Mouse (Mus musculus) neural tube, embryonic 11.5 days (tissue): ENCODE measurements around the gene Pax6. TPM values are rescaled to one million over a fixed set of nuclear protein-coding genes. Genes with fewer than 3 reads are reported as not detected.
A peak's percentile ranks its signal among the peaks of the same experiment; 100 is the strongest.

Source experiments
- ATAC-seq: fragments of 200-750 bp; cut with Nextera tagmentation; 2 replicates; pipeline ENCODE4 v1.8.0; 2017; ENCODE audit warnings: moderate number of reproducible peaks, mild to moderate bottlenecking, moderate TSS enrichment, moderate library complexity; ENCODE audit not compliant: insufficient read depth, low FRiP score, low TSS enrichment
- DNase-seq: peaks from one replicate; pipeline ENCODE4 v3.0.0-alpha.2; 2015; ENCODE audit warnings: low spot score
- H3K27ac ChIP-seq: fragments of 300-500 bp; sonication (generic); 2 replicates; pipeline ENCODE4 v1.5.1; 2014; ENCODE audit warnings: low read depth, mild to moderate bottlenecking, low read length
- H3K27me3 ChIP-seq: fragments of 300-500 bp; sonication (generic); 2 replicates; pipeline ENCODE4 v1.6.1; 2014; ENCODE audit warnings: mild to moderate bottlenecking, low read length, mixed read lengths; ENCODE audit not compliant: control insufficient read depth, insufficient read depth
- H3K36me3 ChIP-seq: fragments of 300-500 bp; sonication (generic); 2 replicates; pipeline ENCODE4 v1.6.1; 2014; ENCODE audit warnings: mild to moderate bottlenecking, low read length, moderate library complexity, mixed read lengths; ENCODE audit not compliant: control insufficient read depth, insufficient read depth
- H3K4me1 ChIP-seq: fragments of 300-500 bp; sonication (generic); 2 replicates; pipeline ENCODE4 v1.6.1; 2014; ENCODE audit warnings: low read length, mixed read lengths; ENCODE audit not compliant: control insufficient read depth, insufficient read depth
- H3K4me2 ChIP-seq: fragments of 300-500 bp; sonication (generic); 2 replicates; pipeline ENCODE4 v1.6.1; 2014; ENCODE audit warnings: low read depth, mild to moderate bottlenecking, moderate library complexity
- H3K4me3 ChIP-seq: fragments of 300-500 bp; sonication (generic); 2 replicates; pipeline ENCODE4 v1.5.1; 2014; ENCODE audit warnings: low read depth, low read length
- H3K9ac ChIP-seq: fragments of 300-500 bp; sonication (generic); 2 replicates; pipeline ENCODE4 v1.6.1; 2014; ENCODE audit warnings: mild to moderate bottlenecking, low read length
- H3K9me3 ChIP-seq: fragments of 300-500 bp; sonication (generic); 2 replicates; pipeline ENCODE4 v1.6.1; 2016; ENCODE audit warnings: low read length; ENCODE audit not compliant: control insufficient read depth
- WGBS: fragments of 180-500 bp; shearing (Covaris S2); extraction: QIAGEN DNeasy Blood & Tissue Kit; methylation state at CpG from one replicate; pipeline ENCODE4 v1.1.7; 2014; 5-methylcytosine and 5-hydroxymethylcytosine counted together
- polyA plus RNA-seq: library from polyadenylated mRNA; unstranded; fragments of >200 nt; fragmentation: Nextera tagmentation; extraction: Ambion mirVana; gene quantifications from 2 replicates; pipeline ENCODE4 v1.2.1, GENCODE M21; 2014

Gene Pax6
- polyA plus RNA-seq, 1 experiment from 2014 or later, result 28.2 TPM

DNA sequence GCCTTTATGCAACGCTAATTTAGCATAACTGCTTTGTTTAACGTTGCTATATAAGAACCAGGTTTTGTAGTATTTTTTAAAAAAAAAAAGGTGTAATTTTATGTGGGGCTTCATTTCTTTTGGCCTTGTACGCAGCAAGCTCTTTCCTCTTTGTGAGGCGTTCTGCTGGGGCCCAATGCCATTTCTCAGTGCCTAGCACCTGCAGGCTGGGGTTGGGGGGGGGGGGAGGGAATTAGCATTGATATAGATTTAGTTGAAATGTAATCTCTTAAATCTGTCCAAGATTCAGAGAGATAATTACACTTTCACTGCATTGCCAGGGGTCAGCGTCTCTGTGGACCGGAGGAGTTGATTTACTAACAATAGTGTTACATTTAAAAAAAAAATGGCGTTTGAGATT is 6.1 kb upstream of the Pax6 start:
- no peak overlapping the region for H3K4me2 ChIP-seq
- ATAC-seq, result no peak
- no peak overlapping the region for H3K27ac ChIP-seq
- H3K4me3 ChIP-seq, result no peak overlapping the region
- H3K9me3 ChIP-seq, result no peaks in the 10 kb centered on the region
- no peaks in the 10 kb centered on the region for H3K36me3 ChIP-seq
- H3K9ac ChIP-seq, result no peak overlapping the region
- DNase-seq, result no peak
- peaks cover 12% of the 10 kb centered on the region for H3K4me1 ChIP-seq
- peaks cover 84% of the 10 kb centered on the region for H3K27me3 ChIP-seq
- WGBS, result 3% methylated on average over 7 of the region's 7 CpGs

DNA sequence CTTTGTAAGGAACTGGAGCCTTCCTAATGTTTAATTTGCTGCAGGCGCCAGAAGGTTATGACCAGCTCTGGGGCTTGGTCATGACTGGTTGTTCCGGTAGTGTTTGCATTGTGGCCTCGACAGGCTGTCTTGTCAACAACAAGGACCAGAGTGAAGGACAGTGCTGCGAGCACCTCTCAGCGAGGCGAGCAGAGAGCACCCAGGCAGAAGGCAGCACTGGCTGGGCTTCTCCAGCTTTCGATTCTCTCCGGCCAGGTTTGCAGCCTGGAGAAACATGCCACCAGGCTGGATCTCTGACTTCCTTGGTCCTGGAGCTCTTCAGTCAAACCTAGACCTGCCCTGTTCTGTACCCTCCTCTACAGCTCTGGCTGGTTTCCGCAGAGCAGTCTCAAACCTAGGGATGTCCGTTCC is 5.6 kb upstream of the Pax6 start:
- DNase-seq, result peak; percentile 47
- no peak for ATAC-seq
- Histone ChIP-seq H3K4me3 (no peak overlapping the region), H3K27ac (no peak overlapping the region), H3K27me3 (peaks cover 89% of the 10 kb centered on the region), H3K36me3 (no peaks in the 10 kb centered on the region), H3K4me1 (peaks cover 12% of the 10 kb centered on the region), H3K4me2 (no peak overlapping the region), H3K9me3 (no peaks in the 10 kb centered on the region), H3K9ac (no peak overlapping the region)
- WGBS, result 4% methylated on average over 10 of the region's 10 CpGs

GRCm38 (mm10) chr2:105664996-105665395 is 3.7 kb upstream of the Pax6 start:
- Histone ChIP-seq H3K4me1 (peaks cover 18% of the 10 kb centered on the region), H3K4me2 (no peak overlapping the region), H3K4me3 (no peak overlapping the region), H3K27me3 (peaks cover 88% of the 10 kb centered on the region), H3K9me3 (no peaks in the 10 kb centered on the region), H3K36me3 (no peaks in the 10 kb centered on the region), H3K27ac (no peak overlapping the region), H3K9ac (no peak overlapping the region)
- no peak for DNase-seq
- 6% methylated on average over 5 of the region's 5 CpGs for WGBS
- no peak for ATAC-seq

GRCm38 (mm10) chr2:105665491-105666250 is 3.0 kb upstream of the Pax6 start:
- Histone ChIP-seq H3K4me1 (peaks cover 20% of the 10 kb centered on the region), H3K4me2 (no peak overlapping the region), H3K27me3 (peaks cover 89% of the 10 kb centered on the region), H3K4me3 (no peak overlapping the region), H3K27ac (no peak overlapping the region), H3K9ac (no peak overlapping the region), H3K36me3 (no peaks in the 10 kb centered on the region), H3K9me3 (no peaks in the 10 kb centered on the region)
- ATAC-seq (no peak), DNase-seq (no peak)
- WGBS, result 12% methylated on average over 5 of the region's 5 CpGs

GRCm38 (mm10) chr2:105666331-105666730 is 2.4 kb upstream of the Pax6 start:
- no peaks in the 10 kb centered on the region for H3K36me3 ChIP-seq
- peaks cover 20% of the 10 kb centered on the region for H3K4me1 ChIP-seq
- H3K27me3 ChIP-seq, result peaks cover 92% of the 10 kb centered on the region
- WGBS, result 10% methylated on average over 6 of the region's 6 CpGs
- H3K27ac ChIP-seq, result no peak overlapping the region
- no peak for ATAC-seq
- H3K4me2 ChIP-seq, result no peak overlapping the region
- DNase-seq, result peak; percentile 12
- no peak overlapping the region for H3K9ac ChIP-seq
- no peaks in the 10 kb centered on the region for H3K9me3 ChIP-seq
- no peak overlapping the region for H3K4me3 ChIP-seq

DNA sequence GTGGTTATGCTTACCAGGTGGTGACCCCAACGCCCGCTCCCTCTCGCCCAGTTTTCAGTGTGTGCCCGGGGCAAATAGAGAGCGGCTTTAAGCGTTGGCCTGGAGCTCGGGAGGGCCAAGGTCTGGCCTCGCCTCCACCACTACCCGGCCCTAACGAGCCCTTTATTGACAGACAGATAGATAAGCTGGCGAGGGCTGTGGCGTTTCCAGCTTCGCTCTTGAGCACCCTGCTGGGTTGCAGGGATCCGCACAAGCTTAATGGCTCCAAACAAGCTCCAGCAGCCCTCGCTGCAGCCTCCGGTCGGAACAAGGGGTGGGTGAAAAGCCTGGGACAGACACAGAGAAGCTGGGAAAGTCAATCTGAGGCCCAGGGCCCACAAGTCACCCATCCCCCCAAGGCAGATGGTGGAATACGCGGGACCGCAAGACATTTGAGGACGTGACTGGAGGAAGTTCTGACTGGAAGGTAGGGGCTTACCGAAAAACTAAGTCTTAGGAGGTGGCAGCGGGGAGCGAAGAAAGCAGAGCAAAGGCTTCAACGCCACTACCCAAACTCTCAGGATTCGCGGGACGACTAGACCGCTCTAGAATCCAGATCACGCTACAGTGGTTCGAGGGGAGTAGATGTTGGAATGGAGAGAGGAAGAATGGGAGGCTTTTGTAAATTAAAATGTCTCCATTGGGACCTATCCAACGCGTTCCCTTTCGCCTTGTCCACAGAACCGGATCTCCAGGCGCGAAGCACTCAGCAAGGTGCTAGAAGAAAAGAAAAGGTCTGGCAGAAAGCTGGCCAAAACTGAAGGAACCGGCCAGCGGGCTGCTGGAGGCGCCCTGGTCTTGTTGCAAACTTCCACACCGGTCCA is 1.7 kb upstream of the Pax6 start:
- DNase-seq (peak; percentile 49), ATAC-seq (no peak)
- H3K9me3 ChIP-seq, result no peaks in the 10 kb centered on the region
- H3K4me2 ChIP-seq, result peak overlapping the region; percentile 17; the same call in 1 of the 2 replicates
- 3% methylated on average over 41 of the region's 41 CpGs for WGBS
- H3K27me3 ChIP-seq, result peaks cover 94% of the 10 kb centered on the region
- no peak overlapping the region for H3K4me3 ChIP-seq
- H3K27ac ChIP-seq, result no peak overlapping the region
- H3K36me3 ChIP-seq, result no peaks in the 10 kb centered on the region
- H3K4me1 ChIP-seq, result peaks cover 20% of the 10 kb centered on the region
- no peak overlapping the region for H3K9ac ChIP-seq

GRCm38 (mm10) chr2:105667626-105667950 is 1.1 kb upstream of the Pax6 start:
- DNase-seq, result peak; percentile 49
- H3K36me3 ChIP-seq, result no peaks in the 10 kb centered on the region
- H3K9ac ChIP-seq, result no peak overlapping the region
- no peak overlapping the region for H3K4me3 ChIP-seq
- no peaks in the 10 kb centered on the region for H3K9me3 ChIP-seq
- H3K4me2 ChIP-seq, result 0 out of 2 replicates have a peak overlapping the region, but pooled peaks have one; percentile 3
- 0% methylated on average over 11 of the region's 11 CpGs for WGBS
- peaks cover 20% of the 10 kb centered on the region for H3K4me1 ChIP-seq
- no peak for ATAC-seq
- H3K27me3 ChIP-seq, result peaks cover 93% of the 10 kb centered on the region
- H3K27ac ChIP-seq, result no peak overlapping the region

DNA sequence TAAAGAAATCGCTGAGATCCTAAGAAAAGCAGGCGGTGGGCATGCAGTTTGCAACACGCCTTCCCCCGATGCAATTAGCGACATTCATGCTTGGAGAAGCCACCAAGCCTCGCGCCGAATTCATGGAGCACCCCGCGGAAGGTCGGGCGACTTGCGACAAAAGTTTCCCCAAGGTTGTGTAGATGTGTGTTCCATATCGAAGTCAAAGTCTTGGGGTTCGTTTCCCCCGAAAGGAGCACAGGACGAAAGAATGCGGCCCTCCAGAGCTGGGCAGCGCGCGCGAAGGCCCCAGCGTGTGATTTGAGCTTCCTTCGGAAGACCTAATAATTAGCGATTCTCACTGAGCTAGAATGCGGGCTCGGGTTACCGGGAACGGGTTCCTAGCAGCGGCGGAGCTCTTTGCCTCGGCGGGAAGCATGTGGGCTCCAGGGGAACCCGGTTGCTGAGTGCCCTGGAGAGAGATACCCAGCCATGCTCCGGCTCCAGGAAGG is 716 bp downstream of the Pax6 start:
- peak overlapping the region; percentile 39 for H3K4me3 ChIP-seq
- under 1% methylated on average over 35 of the region's 35 CpGs for WGBS
- H3K27ac ChIP-seq, result no peak overlapping the region
- H3K9ac ChIP-seq, result peak overlapping the region; percentile 53
- H3K36me3 ChIP-seq, result no peaks in the 10 kb centered on the region
- peak overlapping the region; percentile 71 for H3K4me2 ChIP-seq
- H3K4me1 ChIP-seq, result peaks cover 29% of the 10 kb centered on the region
- peaks cover 87% of the 10 kb centered on the region for H3K27me3 ChIP-seq
- DNase-seq, result peak; percentile 54
- ATAC-seq, result no peak
- no peaks in the 10 kb centered on the region for H3K9me3 ChIP-seq
